Mouse (Mus musculus): ENCODE measurements around the gene Aurkb.
"Not testable (repeated sequence)": the region's sequence is repeated elsewhere in the genome, so short reads cannot be mapped to it uniquely, and the experiment has no call there.

The Aurkb gene

DNA sequence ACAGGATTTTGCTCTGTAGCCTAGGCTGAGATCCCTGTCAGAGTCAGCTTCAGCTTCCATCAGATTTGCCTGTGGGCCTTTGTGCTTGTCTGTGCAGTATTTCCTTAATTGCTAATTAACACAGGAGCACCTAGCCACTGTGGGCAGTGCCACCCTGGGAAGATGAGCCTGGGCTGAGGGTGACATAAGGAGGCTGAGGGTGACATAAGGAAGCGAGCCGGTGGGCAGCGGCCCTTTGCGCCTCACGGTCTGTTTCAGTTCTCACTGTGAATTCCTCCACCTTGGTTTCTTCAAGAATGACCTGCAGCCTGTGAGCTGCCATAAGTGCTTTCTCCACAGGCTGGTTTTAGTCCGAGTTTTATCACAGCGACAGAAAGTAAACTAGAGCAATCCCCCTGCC, 36.2 kb downstream of the Aurkb start:
- no peak for DNase-seq

DNA sequence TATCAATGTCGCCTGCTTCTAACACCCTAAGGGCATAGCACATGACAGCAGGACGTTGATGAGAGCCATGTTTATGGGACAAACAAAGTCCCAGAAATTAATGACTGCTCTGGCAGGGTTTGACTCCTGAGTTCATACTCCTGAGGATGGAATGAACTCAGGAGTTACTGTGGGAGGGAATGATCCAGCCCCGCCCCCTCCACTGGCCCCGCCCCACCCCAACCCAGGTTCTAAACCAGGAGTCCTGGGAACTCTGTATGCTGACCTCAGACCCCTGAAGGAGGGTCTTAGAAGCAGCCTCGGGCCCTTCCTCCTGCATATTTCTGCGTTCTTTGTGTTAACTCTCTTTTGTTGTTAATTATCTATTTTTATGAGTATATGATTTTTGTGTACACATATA, 40.2 kb downstream of the Aurkb start:
- DNase-seq, result no peak

DNA sequence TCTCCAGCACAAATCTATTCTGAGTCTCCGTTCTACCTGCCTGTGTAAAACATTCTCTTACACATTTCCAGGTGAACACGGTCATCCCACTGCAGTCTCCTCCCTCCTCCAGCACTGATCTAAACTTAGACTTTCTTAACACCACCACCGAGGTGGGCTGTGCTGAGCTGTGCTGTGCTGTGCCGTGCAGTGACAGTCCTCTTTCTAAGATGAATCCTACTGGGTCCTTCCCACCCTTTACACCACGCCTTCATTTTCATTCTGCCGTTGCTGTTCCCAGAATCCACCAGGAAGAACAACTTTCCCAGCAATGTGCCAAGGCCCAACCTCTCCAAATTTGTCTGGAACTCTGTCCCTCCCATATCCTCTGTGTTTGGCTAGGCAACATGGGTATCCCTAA, 40.9 kb downstream of the Aurkb start:
- DNase-seq, result no peak

DNA sequence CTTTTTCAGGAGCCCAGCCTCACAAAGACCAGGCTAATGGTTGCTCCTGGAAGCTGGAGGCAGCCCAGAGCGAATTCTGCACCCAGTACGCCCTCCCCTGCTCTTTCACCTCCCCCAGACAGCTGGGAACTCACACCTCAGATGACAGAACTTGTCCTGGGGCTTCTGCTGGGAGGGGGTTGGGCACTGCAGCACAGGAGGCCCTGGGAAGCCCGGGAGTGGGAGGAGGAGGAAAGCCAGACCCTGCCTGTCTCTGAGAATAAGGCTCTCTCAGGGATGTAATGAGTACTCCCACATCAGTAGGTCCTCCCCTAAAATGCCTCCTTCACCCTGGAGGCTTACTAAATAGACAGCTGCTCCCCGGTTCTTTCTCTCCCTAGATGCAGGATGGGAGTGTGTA, 41.6 kb downstream of the Aurkb start:
- DNase-seq, result no peak

DNA sequence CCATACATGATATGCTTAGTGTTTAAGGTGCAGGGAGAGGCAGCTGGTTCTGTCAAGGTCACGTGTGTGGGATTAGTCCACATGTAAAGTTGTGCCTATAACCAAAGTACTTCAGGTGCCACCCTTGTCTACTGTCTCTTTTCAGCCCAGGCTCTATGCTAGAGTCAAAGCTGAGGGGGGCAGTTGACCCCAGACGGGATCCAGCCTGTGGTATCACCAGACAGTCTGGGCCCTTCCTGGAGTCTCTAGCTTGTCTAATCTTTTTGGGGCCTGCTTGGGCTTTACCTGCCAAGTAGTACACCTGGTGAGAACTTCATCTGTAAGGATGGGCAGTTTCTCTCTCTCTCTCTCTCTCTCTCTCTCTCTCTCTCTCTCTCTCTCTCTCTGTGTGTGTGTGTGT, 42.1 kb downstream of the Aurkb start:
- DNase-seq, result no peak

DNA sequence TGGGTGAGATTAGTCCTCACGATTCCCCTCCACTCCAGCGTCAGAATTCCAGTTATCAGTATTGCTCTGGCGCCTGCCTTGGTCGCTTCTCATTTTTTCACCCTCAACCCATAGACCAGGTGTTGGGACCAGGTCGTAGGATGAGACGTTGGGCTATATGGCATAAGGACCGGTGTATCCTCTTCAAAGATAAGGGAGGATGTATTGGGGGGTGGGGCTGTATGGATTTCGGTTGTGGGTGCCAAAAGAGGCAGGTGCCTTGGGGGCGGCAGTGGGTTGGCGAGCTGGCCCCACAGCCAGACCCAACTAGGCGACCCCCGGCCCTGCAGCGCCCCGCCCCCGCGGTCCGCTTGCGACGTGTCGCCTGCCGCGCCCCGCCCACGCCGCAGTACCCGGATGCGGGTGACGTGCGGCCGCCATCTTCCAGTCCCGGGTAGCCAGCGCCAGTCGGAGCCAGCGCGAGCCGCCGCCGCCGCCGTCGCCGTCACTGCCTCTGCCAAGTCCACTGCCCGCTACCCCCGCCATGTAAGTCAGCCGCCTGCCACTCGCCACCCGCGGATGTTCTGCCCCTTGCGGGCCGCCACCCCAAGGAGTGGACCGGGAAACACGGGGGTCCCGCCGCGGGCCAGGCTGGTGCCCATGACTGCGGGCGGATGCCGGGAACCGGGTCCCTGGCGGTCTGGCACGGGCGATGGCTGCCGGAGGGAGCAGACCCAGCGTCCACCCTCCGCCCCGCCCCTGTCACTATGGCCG, 42.8 kb downstream of the Aurkb start, which contains the start of gene Vamp2:
Vamp2 (plus strand) TSS at position 388 of the 753 bp plus-strand sequence.
- peak; percentile 90 for DNase-seq

DNA sequence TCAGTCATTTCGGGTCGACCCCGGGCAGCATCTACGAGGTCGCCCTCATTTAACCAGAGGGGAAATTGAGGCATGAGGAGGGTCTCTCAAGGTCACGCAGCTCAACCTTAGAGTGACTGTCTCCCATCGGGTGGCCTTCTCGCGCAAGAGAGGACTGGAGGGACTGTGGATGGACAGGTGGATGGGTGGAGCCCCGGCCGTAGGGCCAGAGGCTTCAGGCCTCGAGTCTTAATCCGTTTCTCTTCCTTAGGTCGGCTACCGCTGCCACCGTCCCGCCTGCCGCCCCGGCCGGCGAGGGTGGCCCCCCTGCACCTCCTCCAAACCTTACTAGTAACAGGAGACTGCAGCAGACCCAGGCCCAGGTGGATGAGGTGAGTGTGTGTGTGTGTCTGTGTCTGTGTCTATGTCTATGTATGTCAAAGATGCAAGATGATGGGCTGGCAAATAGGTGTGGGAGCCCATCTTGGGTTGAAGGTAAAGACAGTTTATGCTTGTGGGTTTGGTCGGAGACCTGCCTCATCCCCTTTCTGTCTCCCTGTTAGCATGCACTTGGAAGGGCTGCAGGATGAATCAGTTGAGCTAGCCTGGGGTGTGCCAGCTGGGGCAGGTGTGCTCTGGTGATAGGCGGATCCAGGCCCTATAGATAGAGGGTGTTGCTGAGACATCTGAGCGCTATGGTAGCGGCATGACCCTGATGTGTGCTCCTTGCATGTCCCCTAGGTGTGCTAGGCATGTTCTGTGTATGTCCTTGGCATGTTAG, 43.6 kb downstream of the Aurkb start:
- DNase-seq, result peak; percentile 32

DNA sequence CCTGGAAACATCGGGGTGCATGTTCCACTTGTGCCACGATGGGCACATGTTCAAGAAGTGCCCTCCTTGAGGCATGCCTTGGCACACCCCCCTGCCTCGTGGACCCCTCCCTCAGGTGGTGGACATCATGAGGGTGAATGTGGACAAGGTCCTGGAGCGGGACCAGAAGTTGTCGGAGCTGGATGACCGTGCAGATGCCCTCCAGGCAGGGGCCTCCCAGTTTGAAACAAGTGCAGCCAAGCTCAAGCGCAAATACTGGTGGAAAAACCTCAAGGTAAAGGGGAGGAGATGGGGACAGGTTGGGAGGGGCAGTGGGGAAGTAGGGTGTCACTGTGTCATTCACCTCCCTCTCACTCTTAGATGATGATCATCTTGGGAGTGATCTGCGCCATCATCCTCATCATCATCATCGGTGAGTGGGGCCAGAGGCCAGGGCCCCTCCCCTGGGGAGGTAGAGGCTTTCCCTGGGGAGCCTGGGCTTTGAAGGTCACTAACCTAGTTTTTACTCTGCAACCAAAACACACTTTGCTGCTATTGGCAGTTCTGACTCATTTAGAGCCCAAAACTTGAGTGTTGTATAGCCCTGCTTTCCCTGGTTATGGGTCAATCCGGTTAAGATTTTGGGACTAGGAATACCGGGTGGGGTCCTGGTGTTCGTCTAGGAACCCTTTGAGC, 44.3 kb downstream of the Aurkb start:
- no peak for DNase-seq

DNA sequence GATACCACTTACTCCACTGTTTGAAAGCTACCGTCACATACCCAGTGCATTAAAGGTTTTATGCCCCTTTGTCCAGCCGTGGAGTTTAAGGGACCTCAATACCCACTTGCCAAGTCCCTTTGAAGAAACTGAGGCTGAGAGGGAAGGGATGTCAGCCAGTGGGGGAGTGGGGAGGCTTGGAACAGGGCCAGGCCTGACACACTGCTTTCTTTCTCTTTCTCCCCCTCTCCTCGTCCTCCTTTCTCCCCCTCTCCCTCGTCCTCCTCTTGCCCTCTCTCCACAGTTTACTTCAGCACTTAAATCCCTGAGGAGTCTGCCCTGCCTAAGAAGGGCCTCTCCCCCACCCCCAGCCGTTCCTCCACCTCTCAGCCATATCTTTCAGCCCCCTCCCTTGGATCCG, 44.9 kb downstream of the Aurkb start:
- DNase-seq, result no peak

DNA sequence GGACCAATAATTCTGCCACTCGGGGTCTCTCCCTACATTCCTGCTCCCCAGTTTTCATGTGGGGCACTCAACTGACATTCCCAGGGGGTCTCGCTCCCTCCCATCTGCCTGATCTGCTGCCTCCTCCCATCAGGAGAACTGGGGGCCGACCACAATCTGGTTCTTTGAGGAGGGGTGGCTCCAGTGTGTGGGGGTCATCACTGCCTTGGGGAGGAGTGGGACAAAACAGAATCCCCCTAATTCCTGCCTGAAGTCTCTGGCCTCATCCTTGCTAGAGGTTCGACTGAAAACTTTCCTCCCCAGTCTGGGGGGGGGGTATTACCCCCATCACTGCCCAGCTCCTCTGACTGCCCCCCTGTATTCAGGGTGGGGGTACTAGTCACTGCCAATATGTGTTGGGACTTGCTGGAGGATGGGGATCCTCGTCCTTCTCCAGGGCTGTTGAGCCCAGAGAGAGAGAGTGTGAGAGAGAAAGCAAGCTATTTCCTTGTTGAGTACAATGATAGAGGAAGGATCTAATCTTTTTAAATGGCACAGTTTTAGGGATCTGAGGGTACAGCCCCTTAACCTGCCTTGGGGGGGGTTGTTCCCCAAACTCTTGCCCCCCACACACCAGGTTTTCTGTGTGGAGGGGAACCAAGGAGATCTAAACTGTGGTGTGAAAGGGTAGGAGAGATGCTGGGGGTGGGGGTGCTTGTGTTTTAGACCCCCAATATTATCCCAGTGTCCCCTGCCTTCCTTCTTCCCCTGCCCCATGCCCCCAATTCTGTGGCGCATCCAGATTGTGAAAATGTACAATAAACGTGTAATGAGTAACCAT, 46.3 kb downstream of the Aurkb start:
- DNase-seq, result no peak

DNA sequence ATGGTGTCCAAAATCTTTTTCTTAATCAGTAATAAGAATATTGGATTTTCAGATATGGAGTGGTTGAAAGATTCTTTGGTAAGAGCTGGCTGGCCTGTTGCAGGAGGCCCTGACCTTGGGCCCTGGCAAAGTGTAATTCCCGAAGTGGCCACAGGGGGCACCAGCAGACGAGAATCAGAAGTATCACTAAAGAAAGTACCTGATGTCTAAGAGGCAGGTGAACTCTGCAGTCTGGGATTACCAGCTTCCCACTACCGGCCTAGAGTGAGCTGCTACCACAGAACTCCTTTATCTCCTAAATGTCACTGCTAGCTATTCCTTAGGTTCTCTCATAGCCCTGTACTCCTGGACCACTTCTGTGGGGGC, 46.9 kb downstream of the Aurkb start:
- peak; percentile 90 for DNase-seq

DNA sequence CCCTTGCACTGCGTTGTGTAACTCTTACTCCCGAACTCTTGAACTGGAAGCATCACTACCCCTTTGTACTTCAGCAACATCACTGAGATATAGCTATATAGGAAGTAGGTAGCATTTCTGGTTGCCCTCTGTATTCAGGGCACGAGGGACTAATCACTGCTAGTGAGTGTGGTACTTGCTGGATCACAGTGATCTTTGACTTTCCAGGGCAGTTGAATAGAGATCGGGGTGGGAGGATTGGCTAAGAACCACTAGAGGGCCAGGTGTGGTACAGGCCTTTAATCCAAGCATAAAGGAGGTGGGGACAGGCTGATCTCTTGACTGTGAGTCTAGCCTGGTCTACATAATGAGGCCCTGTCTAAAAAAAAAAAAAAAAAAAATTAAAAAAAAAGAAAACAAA, 47.4 kb downstream of the Aurkb start:
- no peak for DNase-seq

DNA sequence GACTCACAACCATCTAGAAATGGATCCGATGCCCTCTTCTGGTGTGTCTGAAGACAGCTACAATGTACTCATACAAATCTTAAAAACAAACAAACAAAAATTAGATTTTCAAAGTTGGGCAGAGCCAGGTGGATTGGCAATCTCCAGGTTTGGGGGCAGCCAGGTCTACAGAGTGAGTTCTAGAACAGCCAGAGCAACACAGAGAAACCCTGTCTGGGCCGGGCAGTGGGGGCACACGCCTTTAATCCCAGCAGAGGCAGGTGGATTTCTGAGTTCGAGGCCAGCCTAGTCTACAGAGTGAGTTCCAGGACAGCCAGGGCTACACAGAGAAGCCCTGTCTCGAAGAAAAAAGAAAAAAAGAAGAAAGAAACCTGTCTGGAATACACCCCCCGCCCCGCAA, 48.4 kb downstream of the Aurkb start:
- not testable (repeated sequence) for DNase-seq

DNA sequence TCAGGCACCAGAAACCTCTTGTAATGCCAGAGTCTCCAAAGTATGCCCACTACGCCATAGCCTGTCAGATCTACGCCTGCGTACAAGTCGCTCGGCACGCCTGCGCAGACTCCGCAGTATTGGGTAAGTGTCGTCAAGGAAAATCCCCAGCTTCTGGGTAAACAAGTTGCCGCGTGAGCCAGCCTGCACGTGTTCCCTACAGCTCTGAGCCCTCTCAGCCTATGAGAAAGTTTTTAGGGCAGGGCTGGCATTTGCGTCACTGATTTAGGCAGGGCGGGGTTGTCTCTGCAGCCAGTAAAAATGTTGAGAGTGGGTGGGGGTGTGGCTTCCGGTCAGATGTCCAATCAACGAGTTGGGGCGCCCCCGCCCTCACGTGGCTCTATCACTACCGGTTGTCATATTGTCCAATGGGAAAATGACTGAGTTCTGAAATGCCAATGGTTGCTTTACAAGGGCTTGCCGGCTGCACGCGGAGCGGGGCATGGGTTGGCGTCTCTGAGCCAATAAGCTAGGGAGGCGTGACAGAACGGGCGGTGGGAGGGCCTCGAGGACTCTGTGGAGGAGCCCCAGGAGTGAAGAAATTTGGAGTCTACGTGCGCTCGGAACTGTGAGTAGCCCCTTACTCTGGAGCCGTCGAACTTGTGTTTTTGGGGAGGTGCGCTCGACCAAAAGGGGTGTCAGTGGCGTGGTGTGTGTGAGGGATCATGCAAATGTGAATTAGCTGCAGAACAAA, 49.4 kb downstream of the Aurkb start, which contains the start of gene Per1:
Per1 (plus strand) TSS at position 521 of the 733 bp plus-strand sequence.
- peak; percentile 98 for DNase-seq

DNA sequence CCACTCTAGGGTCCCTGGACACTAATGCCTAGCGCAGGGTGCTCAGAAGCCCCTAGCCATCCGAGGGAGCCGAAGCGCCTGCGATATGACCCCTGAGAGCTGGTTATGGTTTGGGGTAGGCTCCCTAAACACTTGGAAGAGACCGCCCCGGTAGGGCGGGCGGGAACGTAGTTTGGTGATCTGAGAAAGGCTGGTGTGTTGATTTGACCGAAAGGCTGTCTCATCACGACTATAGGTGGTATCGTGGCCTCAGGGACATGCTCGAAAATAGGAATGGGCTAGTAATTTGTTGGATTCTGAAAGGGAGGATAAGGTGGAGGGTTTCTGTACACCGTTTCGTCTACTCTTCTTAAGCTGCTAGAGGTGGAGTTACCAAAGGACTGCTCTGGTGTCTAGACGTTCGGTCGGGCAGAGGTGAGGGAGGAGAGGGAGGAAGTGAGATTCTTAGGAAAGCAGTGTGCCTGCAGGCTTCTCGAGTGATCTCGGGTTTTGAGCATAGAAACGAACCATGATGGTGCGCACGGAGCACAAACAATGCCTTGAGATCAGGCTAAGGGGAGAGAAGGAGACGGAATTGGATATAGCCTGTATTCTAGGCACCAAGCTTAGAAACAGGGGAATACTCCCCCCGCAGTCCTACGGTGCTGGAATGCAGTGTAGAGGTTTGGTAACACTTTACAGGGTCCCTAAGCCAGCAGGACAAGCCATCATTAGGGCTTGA, 50.2 kb downstream of the Aurkb start:
- peak; percentile 45 for DNase-seq

DNA sequence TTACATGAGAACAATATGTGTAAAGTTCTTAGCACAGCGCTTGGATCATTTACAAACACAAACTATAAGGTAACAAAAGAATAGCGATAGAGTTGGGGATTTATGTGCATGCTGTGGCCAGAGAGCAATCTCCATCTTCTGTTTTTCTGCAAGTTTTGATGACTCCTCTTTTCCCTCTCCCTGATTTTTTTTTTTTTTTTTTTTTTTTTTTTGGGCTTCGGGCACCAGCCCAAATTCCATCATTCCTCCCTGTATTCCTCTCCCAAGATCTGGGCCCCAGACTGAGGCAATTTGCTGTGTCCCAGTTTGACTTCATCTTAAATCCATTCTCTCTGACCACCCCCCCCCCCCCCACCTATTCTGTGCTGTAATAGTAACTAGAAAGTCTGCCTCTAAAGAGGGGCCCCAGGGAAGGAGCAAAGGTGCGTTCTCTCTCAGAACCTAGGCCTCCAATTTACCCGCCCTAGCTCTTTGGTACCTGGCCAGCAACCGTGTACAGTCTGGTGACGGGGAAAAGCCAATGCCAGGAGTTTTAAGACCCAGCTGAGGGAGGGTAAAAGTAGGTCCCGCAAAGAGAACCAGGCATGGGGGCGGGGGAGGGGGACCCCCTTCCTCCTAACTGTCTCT, 51.0 kb downstream of the Aurkb start:
- DNase-seq, result no peak

DNA sequence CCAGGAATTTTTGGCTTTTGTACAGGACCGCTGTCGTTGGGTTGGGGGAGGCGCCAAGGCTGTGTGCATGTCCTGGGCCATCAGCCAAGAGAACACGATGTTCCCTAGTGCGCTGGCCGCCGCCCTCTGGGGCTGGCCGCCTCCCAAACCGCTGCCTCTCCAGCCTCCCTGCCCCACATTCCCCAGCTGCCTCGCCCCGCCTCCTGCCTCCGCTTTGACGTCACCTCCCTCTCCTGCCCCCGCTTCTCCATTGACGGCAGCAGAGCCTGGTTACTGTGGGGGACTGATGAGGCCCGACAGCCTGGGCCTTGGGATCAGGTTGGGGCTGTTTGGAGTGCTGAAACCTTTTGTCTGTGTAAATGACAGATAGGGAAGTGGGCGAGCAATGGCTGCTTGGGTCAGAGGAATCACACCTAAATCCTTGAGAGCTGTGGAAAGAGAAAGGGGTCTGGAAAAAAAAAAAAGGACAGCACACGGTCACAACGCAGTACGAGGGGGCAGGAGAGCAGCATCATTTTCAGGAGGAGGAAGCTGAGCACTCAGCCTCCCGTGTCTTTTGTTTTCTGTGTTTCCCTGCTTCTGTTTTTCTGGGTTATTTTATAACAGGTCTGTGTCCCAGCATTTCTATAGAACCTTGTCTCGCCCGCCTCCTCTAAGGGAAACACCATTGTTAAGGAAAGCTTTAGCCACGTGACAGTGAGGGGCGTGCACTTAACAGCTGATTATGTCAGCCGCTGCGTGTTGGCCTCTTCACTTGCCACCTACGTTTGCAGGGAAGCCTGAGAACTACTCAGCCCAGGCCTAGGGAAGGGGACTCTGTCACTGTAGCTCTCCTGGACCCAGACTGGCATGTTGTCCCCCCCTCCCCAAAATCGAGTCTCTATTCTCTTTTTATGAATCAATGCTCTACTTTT, 51.8 kb downstream of the Aurkb start:
- peak; percentile 92 for DNase-seq

DNA sequence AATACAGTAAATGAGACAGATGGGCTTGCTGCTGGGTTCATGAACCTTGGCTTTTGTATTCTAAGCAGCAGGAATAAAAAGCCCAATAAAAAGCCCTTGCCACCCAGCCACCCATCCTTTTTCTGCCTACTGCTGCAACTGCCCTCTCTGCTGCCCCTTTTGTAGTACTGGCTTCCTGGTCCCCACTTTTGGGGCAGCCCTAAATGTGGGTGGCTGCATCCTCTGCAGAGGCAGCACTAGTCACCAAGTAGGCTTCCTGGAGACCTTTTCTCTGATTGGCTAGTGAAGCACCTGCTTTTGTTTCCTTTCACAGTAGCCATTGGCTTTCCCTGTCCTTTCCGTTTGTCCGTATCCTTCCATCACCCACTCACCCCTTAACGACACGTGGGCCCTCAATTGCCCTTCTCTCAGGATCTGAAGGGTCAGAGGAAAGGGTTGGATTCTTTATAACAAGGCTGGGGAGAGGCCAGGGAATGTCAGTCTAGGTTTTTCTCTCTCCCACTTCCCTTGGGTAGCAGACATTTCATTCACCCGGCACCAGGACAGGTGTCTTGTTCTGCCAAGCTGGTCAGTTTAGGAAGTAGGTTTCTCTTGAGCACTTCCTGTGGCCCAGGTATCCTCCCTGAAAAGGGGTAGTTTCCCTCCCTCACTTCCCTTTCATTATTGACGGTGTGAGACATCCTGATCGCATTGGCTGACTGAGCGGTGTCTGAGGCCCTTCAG, 52.8 kb downstream of the Aurkb start:
- DNase-seq, result peak; percentile 51

DNA sequence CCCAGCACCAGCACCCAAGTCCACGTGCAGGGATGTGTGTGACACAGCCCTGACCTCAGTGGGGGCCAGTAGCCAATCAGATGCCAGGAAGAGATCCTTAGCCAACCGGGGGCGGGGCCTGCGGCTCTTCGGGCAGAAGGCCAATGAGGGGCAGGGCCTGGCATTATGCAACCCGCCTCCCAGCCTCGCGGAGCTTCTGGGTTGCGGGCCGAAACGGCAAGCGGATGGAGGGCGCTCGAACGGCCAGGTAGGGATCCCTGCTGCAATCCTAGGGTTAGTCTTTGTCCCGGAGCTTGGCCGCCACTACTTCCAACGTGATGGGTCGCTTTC, 53.3 kb downstream of the Aurkb start:
- peak; percentile 90 for DNase-seq

All from thymus, postnatal 25 days (tissue).